Mouse (Mus musculus): ENCODE measurements around the gene Gm9887. TPM values are rescaled to one million over a fixed set of nuclear protein-coding genes. Genes with fewer than 3 reads are reported as not detected.

Gene Gm9887
- total RNA-seq (2021): 1 to 10 TPM; 1.4 to 1.6 TPM

- peak; percentile 94 to 99 for DNase-seq (ENCODE audit: extremely low spot score in 1 of 2, low spot score in 2 of 2)
- intact Hi-C loops (cut with DNase I): loop anchor here (5.0 to 10.0 kb wide), 3 partner anchors 90 to 313 kb away; partner anchors contain the start of gene Sos2
Measured at GRCm38 (mm10) chr12:69371854-69372671, at the start of gene Gm9887, which contains the start of gene Arf6. Gene Gm9887, minus strand, starts transcription at chr12:69372458. Gene Arf6, plus strand, starts transcription at chr12:69372150.

GRCm38 (mm10) chr12:69420716-69421115 lies 48.5 kb upstream of the Gm9887 start:
- intact Hi-C loops (cut with DNase I): no loop called here
- DNase-seq (ENCODE audit: extremely low spot score in 1 of 2, low spot score in 2 of 2): no peak

GRCm38 (mm10) chr12:69419606-69420005 lies 47.3 kb upstream of the Gm9887 start:
- intact Hi-C loops (cut with DNase I): no loop called here
- DNase-seq (ENCODE audit: extremely low spot score in 1 of 2, low spot score in 2 of 2): no peak

GRCm38 (mm10) chr12:69419017-69419605 lies 46.9 kb upstream of the Gm9887 start:
- intact Hi-C loops (cut with DNase I): no loop called here
- no peak for DNase-seq (ENCODE audit: extremely low spot score in 1 of 2, low spot score in 2 of 2)

DNA sequence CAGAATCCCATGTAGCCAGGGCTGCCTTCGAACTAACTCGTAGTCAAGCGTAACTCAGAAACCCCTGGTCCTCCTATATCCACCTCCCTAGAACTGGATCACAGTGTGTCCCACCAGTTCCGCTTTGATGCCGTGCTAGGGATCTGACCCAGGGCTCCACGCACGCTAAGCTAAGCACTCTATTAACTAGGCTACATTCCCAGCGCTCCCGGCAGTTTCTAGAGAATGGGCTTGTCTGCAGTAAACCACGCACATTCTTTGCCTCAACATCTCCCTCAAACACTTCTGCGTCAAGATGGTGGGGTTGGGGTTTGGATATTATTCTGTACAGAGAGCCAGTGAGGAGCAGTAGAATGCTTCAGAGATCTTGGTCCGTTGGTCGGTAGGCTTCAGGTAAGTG lies 46.3 kb upstream of the Gm9887 start:
- intact Hi-C loops (cut with DNase I): no loop called here
- no peak for DNase-seq (ENCODE audit: extremely low spot score in 1 of 2, low spot score in 2 of 2)

GRCm38 (mm10) chr12:69417701-69418291 lies 45.5 kb upstream of the Gm9887 start:
- DNase-seq (ENCODE audit: extremely low spot score in 1 of 2, low spot score in 2 of 2): no peak
- intact Hi-C loops (cut with DNase I): no loop called here

DNA sequence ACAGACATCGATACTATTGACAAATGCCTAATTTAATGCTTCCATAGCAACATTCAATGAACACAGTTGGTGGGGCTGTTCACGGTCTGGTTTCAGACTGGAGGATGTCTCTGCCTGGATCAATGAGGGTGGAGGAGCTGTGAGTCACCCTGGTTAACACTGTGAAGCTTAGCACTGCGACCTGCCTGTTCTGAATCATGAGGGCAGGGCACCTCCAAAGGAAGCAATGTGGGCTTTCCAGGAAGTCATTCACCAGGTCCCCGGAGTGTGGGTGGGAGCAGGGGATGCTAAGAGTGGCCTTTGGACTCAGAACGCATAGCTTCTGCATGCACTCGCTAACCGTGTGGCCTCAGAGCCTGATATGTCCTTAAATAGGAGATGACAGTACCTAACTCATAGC lies 44.5 kb upstream of the Gm9887 start:
- DNase-seq (ENCODE audit: extremely low spot score in 1 of 2, low spot score in 2 of 2): no peak
- intact Hi-C loops (cut with DNase I): no loop called here

- intact Hi-C loops (cut with DNase I): loop anchor here (2.0 kb wide), 1 partner anchor 50 kb away; no protein-coding TSS in a partner anchor
- DNase-seq (ENCODE audit: extremely low spot score in 1 of 2, low spot score in 2 of 2): no peak
Measured at GRCm38 (mm10) chr12:69414826-69415572, 42.7 kb upstream of the Gm9887 start.

DNA sequence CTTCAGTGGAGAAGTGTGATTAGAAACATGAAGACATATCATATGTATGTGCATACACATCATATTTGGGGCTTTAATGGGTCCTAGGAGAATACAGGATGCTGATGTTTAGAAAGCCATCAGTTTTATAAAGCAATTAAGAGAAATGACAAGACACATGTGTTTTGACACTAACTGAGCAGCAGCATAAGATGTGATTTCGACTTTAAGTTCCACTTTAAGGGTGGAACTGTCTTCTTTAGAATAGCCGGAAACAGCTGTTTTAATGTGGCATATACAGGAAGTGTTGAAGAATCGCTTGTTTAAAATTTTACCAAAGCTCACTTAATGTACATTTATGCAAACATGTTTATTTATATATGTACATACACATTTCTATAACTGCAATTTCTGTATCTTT lies 41.0 kb upstream of the Gm9887 start:
- intact Hi-C loops (cut with DNase I): no loop called here
- no peak for DNase-seq (ENCODE audit: extremely low spot score in 1 of 2, low spot score in 2 of 2)

GRCm38 (mm10) chr12:69411936-69412335 lies 39.7 kb upstream of the Gm9887 start:
- no peak for DNase-seq (ENCODE audit: extremely low spot score in 1 of 2, low spot score in 2 of 2)
- intact Hi-C loops (cut with DNase I): no loop called here

DNA sequence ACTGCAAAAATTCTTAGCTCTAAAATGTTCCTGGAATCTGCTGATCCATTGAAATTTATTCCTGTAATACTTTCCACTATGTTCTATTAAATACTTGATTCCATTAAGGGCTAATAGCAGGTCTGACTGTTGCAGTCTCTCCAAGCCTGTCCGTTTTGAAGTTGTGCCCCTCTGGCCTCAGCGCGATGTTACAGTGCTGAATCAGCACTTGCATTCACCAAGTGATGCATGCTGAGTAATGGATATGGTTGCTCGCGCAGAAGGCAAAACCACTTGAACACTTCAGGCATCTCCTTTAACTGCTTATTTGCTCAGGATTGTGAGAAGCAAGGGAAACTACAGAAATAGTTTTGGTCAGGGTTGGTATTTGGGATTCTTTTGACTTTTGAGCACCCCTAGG lies 38.5 kb upstream of the Gm9887 start:
- no peak for DNase-seq (ENCODE audit: extremely low spot score in 1 of 2, low spot score in 2 of 2)
- intact Hi-C loops (cut with DNase I): no loop called here

- intact Hi-C loops (cut with DNase I): no loop called here
- DNase-seq (ENCODE audit: extremely low spot score in 1 of 2, low spot score in 2 of 2): no peak
Measured at GRCm38 (mm10) chr12:69402594-69403167, 30.4 kb upstream of the Gm9887 start.

DNA sequence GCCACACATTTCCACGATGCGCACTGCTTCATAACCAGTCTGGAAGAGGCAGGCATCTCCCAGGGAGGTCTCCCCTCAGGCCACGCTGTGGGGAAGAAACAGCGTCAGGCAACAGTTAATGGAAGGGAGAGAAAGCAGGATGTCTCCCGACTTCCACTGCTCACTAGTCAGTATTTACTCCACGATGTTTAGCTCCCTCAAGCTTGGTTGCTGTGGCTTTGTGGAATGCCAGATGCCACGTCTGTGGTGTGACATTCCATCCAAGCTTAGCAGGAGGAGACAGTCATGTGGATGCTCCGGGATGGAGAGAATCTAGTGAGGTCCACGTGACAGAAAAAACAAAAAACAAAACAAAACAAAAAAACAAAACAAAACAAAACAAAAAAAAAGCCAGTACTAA lies 29.8 kb upstream of the Gm9887 start:
- intact Hi-C loops (cut with DNase I): no loop called here
- no peak for DNase-seq (ENCODE audit: extremely low spot score in 1 of 2, low spot score in 2 of 2)

DNA sequence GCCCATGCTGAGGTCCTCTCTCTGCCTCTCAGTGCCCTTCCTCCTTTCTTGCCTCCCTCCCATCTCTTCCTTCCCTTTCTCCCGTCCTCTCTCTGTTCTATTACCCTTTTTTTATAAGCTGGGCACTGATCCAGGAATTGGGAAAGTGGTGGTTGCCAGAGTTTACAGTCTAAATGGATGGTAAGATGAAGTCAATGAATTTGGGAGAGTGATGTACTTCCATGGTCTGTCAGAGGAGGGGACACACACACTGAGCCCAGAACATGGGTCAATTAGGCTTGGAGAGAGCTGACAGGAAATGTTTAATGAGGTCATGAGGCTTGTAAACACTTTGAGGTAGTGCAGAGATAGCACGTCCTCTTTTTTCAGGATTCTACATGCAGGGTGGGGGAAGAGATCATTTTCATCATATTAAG lies 28.6 kb upstream of the Gm9887 start:
- intact Hi-C loops (cut with DNase I): no loop called here
- no peak for DNase-seq (ENCODE audit: extremely low spot score in 1 of 2, low spot score in 2 of 2)

- intact Hi-C loops (cut with DNase I): no loop called here
- no peak for DNase-seq (ENCODE audit: extremely low spot score in 1 of 2, low spot score in 2 of 2)
Measured at GRCm38 (mm10) chr12:69400367-69400766, 28.1 kb upstream of the Gm9887 start.

DNA sequence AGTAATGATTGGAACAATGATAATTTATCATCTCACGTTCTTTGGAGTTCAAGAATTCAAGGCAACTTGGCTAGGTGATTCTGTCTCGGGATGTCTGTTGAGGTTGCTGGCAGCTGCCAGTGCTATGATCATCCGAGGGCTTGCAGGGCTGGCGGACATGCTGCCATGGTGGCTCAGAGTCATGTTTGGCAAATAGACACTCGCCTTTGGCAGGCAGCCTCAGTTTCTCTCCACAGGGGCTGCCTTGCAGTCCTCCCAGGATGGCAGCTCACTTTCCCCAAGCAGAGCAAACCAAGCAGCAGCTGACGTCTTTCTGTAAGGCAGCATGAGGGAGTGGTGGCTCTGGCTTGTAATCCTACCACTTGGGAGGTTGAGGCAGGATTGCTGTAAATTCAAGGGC lies 22.2 kb upstream of the Gm9887 start:
- intact Hi-C loops (cut with DNase I): no loop called here
- no peak for DNase-seq (ENCODE audit: extremely low spot score in 1 of 2, low spot score in 2 of 2)

- intact Hi-C loops (cut with DNase I): no loop called here
- DNase-seq (ENCODE audit: extremely low spot score in 1 of 2, low spot score in 2 of 2): no peak
Measured at GRCm38 (mm10) chr12:69393076-69393475, 20.8 kb upstream of the Gm9887 start.

DNA sequence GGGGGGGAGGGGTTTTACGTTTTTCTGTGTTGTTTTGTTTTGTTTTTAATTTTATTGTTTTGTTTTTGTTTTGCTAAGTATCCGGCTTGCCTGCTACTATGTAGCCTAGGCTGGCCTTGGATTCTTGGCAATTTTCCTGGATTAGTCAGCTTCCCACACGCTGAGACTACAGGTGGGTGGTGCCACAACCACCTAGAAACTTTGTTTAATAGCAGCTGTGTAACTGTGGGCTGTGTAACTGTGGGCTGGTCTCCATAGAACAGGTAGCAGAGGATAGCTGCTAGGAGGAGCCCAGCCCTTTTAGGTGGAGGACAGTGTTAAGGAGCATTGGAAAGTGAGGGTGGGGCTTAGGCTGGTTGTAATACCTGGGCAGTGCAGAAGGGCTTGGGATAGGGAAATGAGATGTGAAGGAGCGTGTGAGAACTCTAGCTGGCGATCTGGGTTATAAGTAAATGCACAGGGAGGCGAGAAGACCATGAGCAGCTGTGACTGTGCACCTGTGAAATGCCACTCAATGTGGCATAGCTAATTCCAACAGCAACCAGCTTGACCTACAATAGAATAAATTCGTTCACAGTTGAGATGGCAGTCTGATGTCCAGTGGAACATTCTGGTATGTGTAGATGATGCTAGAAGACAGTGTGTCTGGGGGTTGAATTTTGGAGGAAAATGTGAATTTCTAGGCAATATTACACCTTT lies 17.9 kb upstream of the Gm9887 start:
- intact Hi-C loops (cut with DNase I): loop anchor here (5.0 kb wide), 1 partner anchor 37 kb away; no protein-coding TSS in a partner anchor
- DNase-seq (ENCODE audit: extremely low spot score in 1 of 2, low spot score in 2 of 2): no peak

Measured in left cerebral cortex, postnatal 10 days (tissue).